Mouse (Mus musculus) stomach, embryonic 16.5 days (tissue): ENCODE results near the gene Rela. TPM values are rescaled to one million over a fixed set of nuclear protein-coding genes. Genes with fewer than 3 reads are reported as not detected.
A peak's percentile ranks its signal among the peaks of the same experiment; 100 is the strongest.

Experiments
- ATAC-seq: fragments of 200-750 bp; cut with Nextera tagmentation; 2 replicates; pipeline ENCODE4 v1.8.0; 2017; ENCODE audit warnings: moderate number of reproducible peaks, moderate TSS enrichment; ENCODE audit not compliant: insufficient read depth, low FRiP score
- H3K27ac ChIP-seq: fragments of 300-500 bp; sonication (generic); 2 replicates; pipeline ENCODE4 v1.5.1; 2014; ENCODE audit warnings: low read length
- H3K27me3 ChIP-seq: fragments of 300-500 bp; sonication (generic); 2 replicates; pipeline ENCODE4 v1.6.1; 2014; ENCODE audit warnings: low read length, control low read depth, mixed read lengths; ENCODE audit not compliant: control insufficient read depth, insufficient read depth
- H3K36me3 ChIP-seq: fragments of 300-500 bp; sonication (generic); 2 replicates; pipeline ENCODE4 v1.6.1; 2014; ENCODE audit warnings: low read length; ENCODE audit not compliant: control insufficient read depth, insufficient read depth
- H3K4me1 ChIP-seq: fragments of 300-500 bp; sonication (generic); 2 replicates; pipeline ENCODE4 v1.6.1; 2014; ENCODE audit warnings: low read length, control low read depth, mixed read lengths; ENCODE audit not compliant: control insufficient read depth, insufficient read depth
- H3K4me2 ChIP-seq: fragments of 300-500 bp; sonication (generic); 2 replicates; pipeline ENCODE4 v1.6.1; 2014; ENCODE audit warnings: low read depth, low read length, mixed read lengths
- H3K4me3 ChIP-seq: fragments of 300-500 bp; sonication (generic); replicated peaks from 2 replicates; pipeline ENCODE4 v1.5.1; 2014; ENCODE audit warnings: mild to moderate bottlenecking, low read length
- H3K9ac ChIP-seq: fragments of 300-500 bp; sonication (generic); 2 replicates; pipeline ENCODE4 v1.6.1; 2014; ENCODE audit warnings: low read length
- H3K9me3 ChIP-seq: fragments of 300-500 bp; sonication (generic); replicated peaks from 2 replicates; pipeline ENCODE4 v1.6.1; 2016; ENCODE audit warnings: low read length, control low read depth; ENCODE audit not compliant: control insufficient read depth
- WGBS: fragments of 180-500 bp; shearing (Covaris S2); extraction: QIAGEN DNeasy Blood & Tissue Kit; methylation state at CpG from one replicate; pipeline ENCODE4 v1.1.7; 2014; 5-methylcytosine and 5-hydroxymethylcytosine counted together
- polyA plus RNA-seq: library from polyadenylated mRNA; unstranded; fragments of >200 nt; fragmentation: Nextera tagmentation; extraction: Ambion mirVana; gene quantifications from 2 replicates; pipeline ENCODE4 v1.2.1, GENCODE M21; 2015

The Rela gene
- polyA plus RNA-seq, 1 experiment from 2014 or later, result 47.9 TPM

DNA sequence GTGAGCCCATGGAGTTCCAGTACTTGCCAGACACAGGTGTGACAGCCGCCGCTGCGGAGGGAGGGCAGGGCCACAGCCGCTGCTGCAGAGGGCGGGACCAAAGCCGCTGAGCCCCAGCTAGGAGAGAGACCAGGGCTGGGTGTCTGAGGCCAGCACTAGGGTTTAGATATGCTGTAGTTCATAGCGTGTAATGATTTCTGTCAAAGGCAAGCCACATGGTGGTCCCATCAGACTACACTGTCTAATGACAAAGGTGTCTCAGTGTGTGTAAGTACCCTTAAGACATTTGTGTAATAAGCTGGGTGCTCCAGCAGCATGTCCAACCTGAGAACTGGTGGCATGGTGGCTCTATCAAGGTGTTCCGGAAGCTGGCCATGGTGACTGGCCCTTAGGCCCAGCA, 4.4 kb downstream of the Rela start:
- Histone ChIP-seq H3K9me3 (no peaks in the 10 kb centered on the region), H3K4me1 (peaks cover 19% of the 10 kb centered on the region), H3K9ac (no peak overlapping the region), H3K4me3 (no peak overlapping the region), H3K4me2 (no peak overlapping the region), H3K27ac (no peak overlapping the region), H3K27me3 (no peaks in the 10 kb centered on the region), H3K36me3 (peaks cover 37% of the 10 kb centered on the region)
- ATAC-seq, result no peak
- 93% methylated on average over 8 of the region's 8 CpGs for WGBS

- Histone ChIP-seq H3K27ac (no peak overlapping the region), H3K4me3 (no peak overlapping the region), H3K4me2 (no peak overlapping the region), H3K9ac (no peak overlapping the region), H3K9me3 (no peaks in the 10 kb centered on the region), H3K4me1 (peaks cover 13% of the 10 kb centered on the region), H3K27me3 (no peaks in the 10 kb centered on the region), H3K36me3 (peaks cover 47% of the 10 kb centered on the region)
- 94% methylated on average over 9 of the region's 9 CpGs for WGBS
- no peak for ATAC-seq
Measured at GRCm38 (mm10) chr19:5645280-5645679, 8.0 kb downstream of the Rela start.

GRCm38 (mm10) chr19:5646731-5647330, 9.5 kb downstream of the Rela start:
- Histone ChIP-seq H3K4me1 (peaks cover 10% of the 10 kb centered on the region), H3K36me3 (peaks cover 42% of the 10 kb centered on the region), H3K27me3 (no peaks in the 10 kb centered on the region), H3K27ac (no peak overlapping the region), H3K4me2 (no peak overlapping the region), H3K4me3 (no peak overlapping the region), H3K9me3 (no peaks in the 10 kb centered on the region), H3K9ac (no peak overlapping the region)
- WGBS, result 85% methylated on average over 8 of the region's 8 CpGs
- ATAC-seq, result no peak

GRCm38 (mm10) chr19:5647791-5648190, 10.5 kb downstream of the Rela start:
- peaks cover 10% of the 10 kb centered on the region for H3K4me1 ChIP-seq
- WGBS, result 96% methylated on average over 6 of the region's 6 CpGs
- no peak overlapping the region for H3K4me2 ChIP-seq
- H3K9ac ChIP-seq, result peak overlapping the region; percentile 61; the same call in 1 of the 2 replicates
- no peaks in the 10 kb centered on the region for H3K9me3 ChIP-seq
- no peak for ATAC-seq
- H3K27ac ChIP-seq, result peak overlapping the region; percentile 84
- peaks cover 37% of the 10 kb centered on the region for H3K36me3 ChIP-seq
- H3K4me3 ChIP-seq, result no peak overlapping the region
- no peaks in the 10 kb centered on the region for H3K27me3 ChIP-seq

- 7% methylated on average over 26 of the region's 26 CpGs for WGBS
- Histone ChIP-seq H3K4me2 (peak overlapping the region; percentile 60), H3K36me3 (peaks cover 34% of the 10 kb centered on the region)
Measured at GRCm38 (mm10) chr19:5648401-5649297, 11.4 kb downstream of the Rela start.

DNA sequence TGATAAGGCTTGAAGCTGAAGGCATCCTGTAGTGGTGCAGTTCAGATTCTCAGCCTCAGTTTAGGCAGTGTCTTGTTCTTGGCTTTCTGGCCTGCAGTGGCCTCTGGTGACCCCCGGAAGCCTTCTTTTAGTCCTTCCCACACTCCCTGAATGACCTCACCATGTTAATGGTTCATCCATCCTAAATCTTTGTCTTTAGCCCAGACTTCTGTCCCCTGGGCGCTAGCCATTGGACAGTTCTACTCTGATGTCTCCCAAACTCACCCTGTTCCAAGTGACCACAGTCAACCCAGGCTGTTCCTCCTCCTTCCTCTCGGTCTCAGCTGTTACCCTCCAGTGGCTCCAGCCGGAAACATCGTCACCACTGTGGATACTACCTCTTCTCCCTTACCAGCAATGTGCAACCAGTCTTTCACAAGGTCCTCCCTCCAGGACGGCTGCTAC, 12.0 kb downstream of the Rela start:
- peak overlapping the region; percentile 39 for H3K4me3 ChIP-seq
- H3K9me3 ChIP-seq, result no peaks in the 10 kb centered on the region
- peaks cover 32% of the 10 kb centered on the region for H3K36me3 ChIP-seq
- H3K27me3 ChIP-seq, result no peaks in the 10 kb centered on the region
- peak overlapping the region; percentile 84 for H3K27ac ChIP-seq
- 58% methylated on average over 6 of the region's 6 CpGs for WGBS
- peaks cover 12% of the 10 kb centered on the region for H3K4me1 ChIP-seq
- H3K9ac ChIP-seq, result peak overlapping the region; percentile 61
- no peak for ATAC-seq
- peak overlapping the region; percentile 60 for H3K4me2 ChIP-seq

More at GRCm38 (mm10) chr19:5648401-5649297, 11.4 kb downstream of the Rela start:
- no peaks in the 10 kb centered on the region for H3K9me3 ChIP-seq
- peaks cover 10% of the 10 kb centered on the region for H3K4me1 ChIP-seq
- H3K27ac ChIP-seq, result peak overlapping the region; percentile 84
- peak overlapping the region; percentile 61 for H3K9ac ChIP-seq
- peak overlapping the region; percentile 39 for H3K4me3 ChIP-seq
- no peaks in the 10 kb centered on the region for H3K27me3 ChIP-seq
- ATAC-seq, result peak; percentile 93

DNA sequence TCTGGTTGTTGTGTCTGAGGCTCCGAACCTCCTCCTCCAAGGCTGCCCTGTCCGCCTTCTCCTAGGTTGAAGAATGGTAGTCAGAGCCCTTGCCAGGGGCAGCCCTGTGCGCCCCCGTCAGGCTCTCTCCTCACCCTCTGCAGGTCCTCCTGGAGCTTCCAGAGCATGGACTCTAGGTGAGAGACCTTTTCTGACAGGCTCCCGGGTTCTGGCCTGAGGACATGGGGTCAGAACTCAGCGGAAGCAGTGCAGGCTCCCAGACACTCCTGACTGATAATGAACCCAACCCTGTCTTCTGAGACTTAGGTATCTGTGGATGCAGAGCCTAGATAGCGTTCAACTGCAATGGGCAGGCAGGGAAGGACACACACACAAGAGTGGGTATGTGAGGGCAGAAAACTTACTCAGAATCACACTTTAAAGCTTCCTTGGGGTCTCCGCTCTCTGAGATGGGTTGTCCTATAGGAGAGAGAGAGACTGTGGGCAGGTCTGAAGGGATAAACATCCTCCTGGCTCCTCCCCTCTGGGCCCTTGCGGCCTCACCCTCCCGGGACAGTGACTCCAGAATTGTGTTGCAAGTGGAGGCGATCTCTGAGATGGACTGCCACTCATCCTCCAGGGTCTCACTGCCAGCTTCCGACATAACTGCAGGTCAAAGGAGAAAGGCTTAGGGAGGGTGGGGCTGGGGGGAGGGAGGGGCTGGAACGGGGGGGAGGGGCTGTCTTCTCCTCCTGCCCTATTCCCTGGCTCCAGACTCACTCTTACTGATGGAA, 14.4 kb downstream of the Rela start:
- 65% methylated on average over 13 of the region's 13 CpGs for WGBS
- H3K36me3 ChIP-seq, result peaks cover 22% of the 10 kb centered on the region

DNA sequence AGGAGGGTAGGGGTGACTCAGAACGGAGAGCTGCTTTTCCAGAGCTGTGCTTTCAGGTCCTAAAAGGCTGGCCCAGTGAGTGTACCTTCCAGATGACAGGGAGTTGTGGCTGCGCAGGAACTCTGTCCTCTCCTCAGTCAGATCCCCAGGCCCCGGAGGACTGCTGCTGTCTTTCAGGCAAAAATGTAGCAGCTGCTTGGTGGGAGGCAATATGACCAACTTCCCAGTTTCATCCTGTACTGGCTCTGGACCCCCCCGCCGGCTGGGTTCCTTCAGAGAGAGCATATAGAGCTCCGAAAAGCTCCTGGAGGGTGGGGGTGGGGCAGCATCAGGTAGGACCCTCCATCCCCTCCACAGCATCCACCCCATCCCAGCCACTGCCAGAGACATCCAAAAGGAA, 15.3 kb downstream of the Rela start:
- Histone ChIP-seq H3K27ac (no peak overlapping the region), H3K9me3 (no peaks in the 10 kb centered on the region), H3K4me2 (no peak overlapping the region), H3K4me1 (peaks cover 19% of the 10 kb centered on the region), H3K9ac (no peak overlapping the region), H3K4me3 (no peak overlapping the region), H3K36me3 (peaks cover 14% of the 10 kb centered on the region; the same call in 1 of the 2 replicates), H3K27me3 (0 out of 2 replicates have a peak, but pooled peaks cover 6% of the 10 kb centered on the region)
- no peak for ATAC-seq
- 89% methylated on average over 6 of the region's 6 CpGs for WGBS

More for the DNA sequence above, 14.4 kb downstream of the Rela start:
- H3K27me3 ChIP-seq, result 0 out of 2 replicates have a peak, but pooled peaks cover 6% of the 10 kb centered on the region
- ATAC-seq, result no peak
- no peak overlapping the region for H3K27ac ChIP-seq
- no peak overlapping the region for H3K4me2 ChIP-seq
- H3K9ac ChIP-seq, result no peak overlapping the region
- H3K9me3 ChIP-seq, result no peaks in the 10 kb centered on the region
- H3K4me3 ChIP-seq, result no peak overlapping the region
- H3K4me1 ChIP-seq, result peaks cover 19% of the 10 kb centered on the region
